Mouse (Mus musculus) neural tube, embryonic 15.5 days (tissue): ENCODE data around the gene Rangrf. TPM values are rescaled to one million over a fixed set of nuclear protein-coding genes. Genes with fewer than 3 reads are reported as not detected.
A peak's percentile ranks its signal among the peaks of the same experiment; 100 is the strongest.

Source experiments
- ATAC-seq: fragments of 200-750 bp; cut with Nextera tagmentation; 2 replicates; pipeline ENCODE4 v1.8.0; 2017; ENCODE audit warnings: mild to moderate bottlenecking, moderate TSS enrichment, moderate library complexity; ENCODE audit not compliant: low FRiP score
- H3K27ac ChIP-seq: fragments of 300-500 bp; sonication (generic); replicated peaks from 2 replicates; pipeline ENCODE4 v1.5.1; 2015; ENCODE audit warnings: mild to moderate bottlenecking, inconsistent platforms
- H3K27me3 ChIP-seq: fragments of 300-500 bp; sonication (generic); replicated peaks from 2 replicates; pipeline ENCODE4 v1.6.1; 2015; ENCODE audit warnings: inconsistent platforms
- H3K36me3 ChIP-seq: fragments of 300-500 bp; sonication (generic); 2 replicates; pipeline ENCODE4 v1.6.1; 2015; ENCODE audit warnings: inconsistent platforms
- H3K4me1 ChIP-seq: fragments of 300-500 bp; sonication (generic); 2 replicates; pipeline ENCODE4 v1.6.1; 2015; ENCODE audit warnings: inconsistent platforms
- H3K4me2 ChIP-seq: fragments of 300-500 bp; sonication (generic); 2 replicates; pipeline ENCODE4 v1.6.1; 2015; ENCODE audit warnings: inconsistent platforms, mild to moderate bottlenecking, moderate library complexity
- H3K4me3 ChIP-seq: fragments of 300-500 bp; sonication (generic); replicated peaks from 2 replicates; pipeline ENCODE4 v1.5.1; 2015; ENCODE audit warnings: mild to moderate bottlenecking, inconsistent platforms
- H3K9ac ChIP-seq: fragments of 300-500 bp; sonication (generic); replicated peaks from 2 replicates; pipeline ENCODE4 v1.6.1; 2015; ENCODE audit warnings: mild to moderate bottlenecking, inconsistent platforms
- H3K9me3 ChIP-seq: fragments of 300-500 bp; sonication (generic); replicated peaks from 2 replicates; pipeline ENCODE4 v1.6.1; 2016; ENCODE audit warnings: inconsistent platforms
- WGBS: fragments of 180-500 bp; shearing (Covaris S2); methylation state at CpG from one replicate; pipeline ENCODE4 v1.1.7; 2015; ENCODE audit warnings: mixed read lengths; 5-methylcytosine and 5-hydroxymethylcytosine counted together
- polyA plus RNA-seq: library from polyadenylated mRNA; unstranded; fragments of >200 nt; fragmentation: Nextera tagmentation; extraction: Ambion mirVana; gene quantifications from 2 replicates; pipeline ENCODE4 v1.2.1, GENCODE M21; 2015

The Rangrf gene
- polyA plus RNA-seq, 1 experiment from 2014 or later = 33.9 TPM

DNA sequence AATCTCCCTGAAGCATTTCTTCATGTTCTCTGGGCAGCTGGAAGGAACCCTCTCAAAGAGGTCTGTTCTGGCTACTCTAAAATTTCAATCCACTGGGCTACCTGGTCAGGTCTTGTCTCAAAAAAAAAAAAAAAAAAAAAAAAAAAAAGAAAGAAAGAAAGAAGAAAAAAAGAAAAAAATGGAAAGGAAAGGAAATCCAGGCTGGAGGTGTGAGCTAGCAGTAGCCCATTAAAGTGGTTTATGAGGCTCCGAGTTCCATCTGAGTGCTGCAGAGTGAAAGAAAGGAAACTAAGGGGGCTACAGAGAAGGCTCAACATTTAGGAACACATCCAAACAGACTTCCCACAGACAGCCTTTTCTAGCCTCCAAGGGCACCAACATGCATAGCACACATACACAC is 17.0 kb downstream of the Rangrf start:
- no peak overlapping the region for H3K27ac ChIP-seq
- H3K9ac ChIP-seq = no peak overlapping the region
- H3K27me3 ChIP-seq = peaks cover 37% of the 10 kb centered on the region
- H3K4me2 ChIP-seq = no peak overlapping the region
- ATAC-seq = no peak
- no peak overlapping the region for H3K4me3 ChIP-seq
- no peaks in the 10 kb centered on the region for H3K36me3 ChIP-seq
- peaks cover 13% of the 10 kb centered on the region for H3K4me1 ChIP-seq
- H3K9me3 ChIP-seq = no peaks in the 10 kb centered on the region
- WGBS = 68% methylated on average over 1 of the region's 1 CpGs

DNA sequence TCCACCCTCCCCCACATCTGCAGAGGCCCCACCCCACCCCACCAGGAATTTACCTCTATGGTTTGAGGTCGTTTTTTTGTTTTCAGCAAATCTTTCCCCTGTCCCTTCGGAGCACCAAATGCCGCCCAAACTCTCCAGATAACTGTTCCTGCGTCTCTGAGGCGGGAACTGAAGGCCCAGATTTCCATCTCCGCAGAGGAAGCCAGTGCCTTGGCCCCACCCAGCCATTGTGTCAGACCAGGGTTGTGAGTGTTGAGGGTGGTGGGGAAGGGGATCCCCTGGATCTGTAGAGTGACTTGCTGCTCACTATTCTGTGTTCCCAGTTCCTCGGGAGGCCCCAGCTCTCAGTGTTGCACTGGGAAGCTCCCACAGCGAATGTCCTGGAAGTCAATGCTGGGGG is 17.7 kb downstream of the Rangrf start, which contains the start of gene Arhgef15:
Arhgef15 (minus strand) TSS at position 173 of the 400 bp plus-strand sequence.
- WGBS = 45% methylated on average over 8 of the region's 8 CpGs
- ATAC-seq = no peak
- H3K4me3 ChIP-seq = 0 out of 2 replicates have a peak within 1 kb of the TSS, but pooled peaks have one; percentile 12
- H3K9me3 ChIP-seq = no peaks in the 10 kb centered on the region
- H3K9ac ChIP-seq = no peak within 1 kb of the TSS
- H3K4me1 ChIP-seq = peaks cover 13% of the 10 kb centered on the region
- peak within 1 kb of the TSS; percentile 13 for H3K4me2 ChIP-seq
- no peak within 1 kb of the TSS for H3K27ac ChIP-seq
- no peaks in the 10 kb centered on the region for H3K36me3 ChIP-seq
- H3K27me3 ChIP-seq = peaks cover 37% of the 10 kb centered on the region

DNA sequence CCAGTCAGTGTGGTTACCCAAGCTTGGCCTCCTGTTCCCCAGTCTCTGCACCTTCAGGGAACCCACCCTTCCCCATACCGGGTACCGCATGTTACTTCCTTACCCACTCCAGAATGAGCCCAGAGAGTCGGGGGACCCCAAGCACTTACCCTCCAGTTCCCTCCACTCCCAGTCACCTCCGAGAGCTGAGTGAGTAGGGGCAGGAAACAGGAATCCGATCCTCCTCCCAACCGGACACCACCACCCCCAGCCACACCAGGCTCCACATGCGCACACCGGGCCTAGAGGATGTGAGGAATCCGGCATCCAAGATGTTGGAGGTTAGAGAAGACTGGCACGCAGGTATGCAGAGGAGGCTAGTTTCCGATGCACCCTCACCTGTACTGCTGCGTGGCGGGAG is 18.3 kb downstream of the Rangrf start:
- WGBS = 45% methylated on average over 13 of the region's 13 CpGs
- Histone ChIP-seq H3K9me3 (no peaks in the 10 kb centered on the region), H3K36me3 (no peaks in the 10 kb centered on the region), H3K27me3 (peaks cover 41% of the 10 kb centered on the region), H3K9ac (no peak overlapping the region), H3K4me3 (0 out of 2 replicates have a peak overlapping the region, but pooled peaks have one; percentile 12), H3K4me2 (peak overlapping the region; percentile 13), H3K4me1 (peaks cover 13% of the 10 kb centered on the region), H3K27ac (no peak overlapping the region)
- ATAC-seq = no peak

DNA sequence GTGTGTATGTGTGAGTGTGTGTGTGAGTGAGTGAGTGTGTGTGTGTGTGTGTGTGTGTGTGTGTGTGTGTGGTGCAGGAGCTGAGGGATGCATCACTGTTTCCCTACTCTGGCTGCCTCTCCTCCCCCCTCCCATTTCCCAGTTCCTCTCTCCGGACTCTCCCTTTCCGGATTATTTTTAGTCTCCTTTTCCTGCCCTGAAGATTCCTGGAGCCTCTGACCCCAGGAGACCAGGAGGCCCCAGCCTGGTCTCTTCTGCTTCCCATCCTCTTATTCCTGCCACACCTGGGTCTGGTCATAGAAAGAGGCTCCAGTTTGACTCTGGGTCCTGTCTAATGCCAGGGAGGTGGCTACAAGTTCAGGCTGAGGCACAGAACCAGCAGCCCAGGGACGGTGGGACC is 18.9 kb downstream of the Rangrf start:
- Histone ChIP-seq H3K27me3 (peaks cover 47% of the 10 kb centered on the region), H3K36me3 (no peaks in the 10 kb centered on the region), H3K4me2 (peak overlapping the region; percentile 13; the same call in 1 of the 2 replicates), H3K27ac (no peak overlapping the region), H3K4me1 (peaks cover 13% of the 10 kb centered on the region), H3K9me3 (no peaks in the 10 kb centered on the region), H3K9ac (no peak overlapping the region), H3K4me3 (0 out of 2 replicates have a peak overlapping the region, but pooled peaks have one; percentile 3)
- WGBS = 52% methylated on average over 3 of the region's 3 CpGs
- no peak for ATAC-seq

DNA sequence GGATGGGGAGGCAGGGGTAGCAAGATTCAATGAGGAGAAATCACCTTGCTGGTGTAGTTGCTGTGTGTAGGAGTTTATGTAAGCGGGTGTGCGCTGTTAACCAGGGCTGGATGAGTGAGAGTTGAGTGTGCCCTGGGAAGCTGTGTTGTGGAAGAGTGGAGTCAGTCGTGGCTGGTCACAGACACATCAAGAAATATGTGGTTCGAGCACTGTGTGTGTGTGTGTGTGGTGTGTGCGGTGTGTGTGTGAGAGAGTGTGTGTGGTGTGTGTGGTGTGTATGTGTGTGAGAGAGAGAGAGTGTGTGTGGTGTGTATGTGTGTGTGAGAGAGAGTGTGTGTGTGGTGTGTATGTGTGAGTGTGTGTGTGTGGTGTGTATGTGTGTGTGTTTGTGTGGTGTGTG is 19.5 kb downstream of the Rangrf start:
- Histone ChIP-seq H3K27ac (no peak overlapping the region), H3K27me3 (peaks cover 48% of the 10 kb centered on the region), H3K4me1 (peaks cover 13% of the 10 kb centered on the region), H3K36me3 (no peaks in the 10 kb centered on the region), H3K4me2 (peak overlapping the region; percentile 58), H3K9me3 (no peaks in the 10 kb centered on the region), H3K9ac (no peak overlapping the region), H3K4me3 (no peak overlapping the region)
- ATAC-seq = no peak
- WGBS = 68% methylated on average over 5 of the region's 5 CpGs

DNA sequence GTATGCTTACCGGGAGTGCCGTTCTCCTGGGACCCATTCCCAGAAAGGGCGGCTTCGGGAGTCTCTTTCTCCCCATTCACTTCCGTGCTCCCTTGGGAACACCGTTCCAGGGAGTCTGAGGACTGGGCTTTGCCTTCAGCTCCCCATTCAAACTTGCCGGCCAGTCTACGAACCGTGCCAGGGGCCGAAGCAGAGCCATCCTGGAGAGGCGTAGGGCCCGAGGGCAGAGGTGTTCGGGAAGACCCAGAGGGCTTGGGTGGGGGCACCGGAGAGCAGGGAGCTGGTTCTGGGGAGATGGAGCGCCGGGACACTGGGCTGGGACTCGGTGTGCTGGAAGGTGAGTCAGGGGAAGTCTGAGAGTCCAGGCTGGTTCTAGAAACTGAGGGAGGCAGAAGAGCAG is 20.6 kb downstream of the Rangrf start:
- ATAC-seq = no peak
- 2% methylated on average over 17 of the region's 17 CpGs for WGBS
- Histone ChIP-seq H3K4me3 (peak overlapping the region; percentile 30), H3K27ac (no peak overlapping the region), H3K4me2 (peak overlapping the region; percentile 58), H3K4me1 (peaks cover 13% of the 10 kb centered on the region), H3K9me3 (no peaks in the 10 kb centered on the region), H3K36me3 (no peaks in the 10 kb centered on the region), H3K9ac (peak overlapping the region; percentile 37; the same call in 1 of the 2 replicates), H3K27me3 (peaks cover 48% of the 10 kb centered on the region)

DNA sequence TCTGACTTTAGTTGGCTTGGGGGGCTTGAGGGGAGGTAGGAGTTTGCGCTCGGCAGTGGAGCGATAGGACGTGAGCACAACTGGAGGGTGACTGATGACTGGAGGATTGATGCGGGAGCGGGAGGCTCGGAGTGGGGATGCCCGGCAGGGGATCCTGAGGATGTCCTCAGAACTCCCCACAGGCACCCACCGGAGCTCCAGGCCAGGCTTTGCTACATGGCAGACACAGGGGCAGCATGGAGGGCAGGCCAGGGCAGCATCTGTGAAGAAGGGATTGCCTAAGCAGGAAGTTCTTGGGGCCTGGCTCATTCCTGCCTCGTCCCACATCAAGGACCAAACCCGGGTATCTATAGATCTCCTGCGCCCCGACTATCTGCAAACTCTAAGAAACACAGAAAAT is 21.1 kb downstream of the Rangrf start:
- ATAC-seq = no peak
- peak overlapping the region; percentile 58 for H3K4me2 ChIP-seq
- H3K4me1 ChIP-seq = peaks cover 13% of the 10 kb centered on the region
- WGBS = 9% methylated on average over 13 of the region's 13 CpGs
- H3K4me3 ChIP-seq = no peak overlapping the region; the same call in 1 of the 2 replicates
- no peaks in the 10 kb centered on the region for H3K9me3 ChIP-seq
- H3K27me3 ChIP-seq = peaks cover 48% of the 10 kb centered on the region
- no peak overlapping the region for H3K27ac ChIP-seq
- no peaks in the 10 kb centered on the region for H3K36me3 ChIP-seq
- no peak overlapping the region for H3K9ac ChIP-seq

DNA sequence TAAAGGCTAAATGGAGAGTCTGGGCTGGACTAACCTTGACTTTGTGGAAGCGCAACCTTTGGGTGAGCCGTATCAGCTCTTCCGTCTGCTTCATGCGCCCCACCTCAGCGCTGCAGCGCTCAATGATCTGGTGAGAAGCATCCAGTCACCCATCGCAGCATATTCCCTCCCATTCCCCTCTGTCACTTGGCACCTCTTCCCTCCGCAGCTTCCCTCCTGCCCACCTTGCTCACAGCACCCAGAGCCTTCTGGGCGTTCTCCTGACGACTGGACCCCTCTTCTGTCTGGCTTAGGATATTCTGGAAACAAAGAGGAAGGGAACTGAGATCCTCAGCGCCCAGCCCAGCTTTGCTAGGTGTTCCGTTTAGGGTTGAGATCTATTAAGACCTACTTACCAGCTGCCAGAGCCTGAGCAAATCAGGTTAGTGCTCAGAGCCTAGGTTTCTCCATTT is 27.4 kb downstream of the Rangrf start:
- peak overlapping the region; percentile 57 for H3K4me2 ChIP-seq
- H3K36me3 ChIP-seq = peaks cover 8% of the 10 kb centered on the region; the same call in 1 of the 2 replicates
- ATAC-seq = peak; percentile 91
- H3K27me3 ChIP-seq = peaks cover 10% of the 10 kb centered on the region; the same call in 1 of the 2 replicates
- no peaks in the 10 kb centered on the region for H3K9me3 ChIP-seq
- peak overlapping the region; percentile 84 for H3K27ac ChIP-seq
- H3K9ac ChIP-seq = peak overlapping the region; percentile 43
- peaks cover 21% of the 10 kb centered on the region for H3K4me1 ChIP-seq
- WGBS = 11% methylated on average over 12 of the region's 12 CpGs
- H3K4me3 ChIP-seq = peak overlapping the region; percentile 43

DNA sequence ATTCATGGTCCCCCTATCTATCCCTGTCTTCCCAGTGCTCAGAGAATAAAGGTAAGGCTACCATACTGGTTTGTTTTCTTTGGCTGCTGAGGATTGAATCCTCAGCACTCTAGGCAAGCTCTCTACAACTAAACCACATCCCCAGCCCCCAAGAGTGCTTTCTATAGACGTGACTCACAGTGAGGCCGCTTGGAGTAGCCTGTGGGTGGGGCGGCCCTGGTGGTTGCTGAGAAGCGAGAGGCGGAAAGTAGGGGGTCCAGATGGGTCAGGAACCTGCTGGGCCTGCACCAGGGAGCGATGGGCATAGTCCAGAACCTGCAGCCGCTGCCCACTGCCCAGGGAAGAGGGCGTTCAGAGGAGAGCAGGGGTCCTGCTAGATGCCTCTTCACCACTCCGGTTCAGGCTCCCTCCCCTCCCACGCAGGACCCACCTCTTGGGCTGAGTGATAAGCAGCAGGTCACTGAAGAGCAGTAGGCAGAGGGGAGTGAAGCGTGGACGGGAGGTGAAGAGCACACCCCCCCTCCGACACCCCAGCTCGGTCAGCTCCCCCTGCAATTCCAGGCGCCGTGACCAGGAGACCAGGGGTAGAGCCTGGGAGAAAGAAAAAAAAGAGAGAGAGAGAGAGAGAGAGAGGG is 28.1 kb downstream of the Rangrf start:
- H3K36me3 ChIP-seq = peaks cover 8% of the 10 kb centered on the region; the same call in 1 of the 2 replicates
- H3K4me2 ChIP-seq = peak overlapping the region; percentile 57
- peaks cover 21% of the 10 kb centered on the region for H3K4me1 ChIP-seq
- WGBS = 11% methylated on average over 16 of the region's 16 CpGs
- H3K27ac ChIP-seq = peak overlapping the region; percentile 85
- H3K9ac ChIP-seq = peak overlapping the region; percentile 60
- H3K4me3 ChIP-seq = peak overlapping the region; percentile 43
- peak; percentile 77 for ATAC-seq
- no peaks in the 10 kb centered on the region for H3K9me3 ChIP-seq
- peaks cover 9% of the 10 kb centered on the region; the same call in 1 of the 2 replicates for H3K27me3 ChIP-seq

DNA sequence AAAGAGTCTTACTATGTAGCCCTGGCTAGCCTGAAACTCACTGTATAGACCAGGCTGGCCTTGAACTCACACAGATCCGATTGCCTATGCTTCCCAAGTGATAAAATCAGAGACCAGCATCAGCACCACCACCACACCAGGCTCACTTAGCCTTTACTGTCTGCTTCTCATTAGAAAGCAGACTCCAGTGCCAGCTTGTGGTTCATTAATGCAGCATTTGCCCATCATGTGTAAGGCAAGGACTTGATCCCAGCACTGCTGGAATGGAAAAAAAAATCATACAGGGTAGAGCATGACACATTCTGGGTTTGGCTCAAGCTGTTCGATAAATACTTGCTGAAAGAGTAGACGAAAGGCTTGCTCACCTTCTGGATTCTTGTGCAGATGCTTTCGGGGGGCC is 29.0 kb downstream of the Rangrf start:
- Histone ChIP-seq H3K27me3 (no peaks in the 10 kb centered on the region), H3K9ac (0 out of 2 replicates have a peak overlapping the region, but pooled peaks have one; percentile 60), H3K36me3 (peaks cover 8% of the 10 kb centered on the region; the same call in 1 of the 2 replicates), H3K27ac (peak overlapping the region; percentile 85), H3K4me1 (peaks cover 27% of the 10 kb centered on the region), H3K4me2 (peak overlapping the region; percentile 57), H3K4me3 (peak overlapping the region; percentile 43), H3K9me3 (no peaks in the 10 kb centered on the region)
- no peak for ATAC-seq
- WGBS = 93% methylated on average over 4 of the region's 4 CpGs

DNA sequence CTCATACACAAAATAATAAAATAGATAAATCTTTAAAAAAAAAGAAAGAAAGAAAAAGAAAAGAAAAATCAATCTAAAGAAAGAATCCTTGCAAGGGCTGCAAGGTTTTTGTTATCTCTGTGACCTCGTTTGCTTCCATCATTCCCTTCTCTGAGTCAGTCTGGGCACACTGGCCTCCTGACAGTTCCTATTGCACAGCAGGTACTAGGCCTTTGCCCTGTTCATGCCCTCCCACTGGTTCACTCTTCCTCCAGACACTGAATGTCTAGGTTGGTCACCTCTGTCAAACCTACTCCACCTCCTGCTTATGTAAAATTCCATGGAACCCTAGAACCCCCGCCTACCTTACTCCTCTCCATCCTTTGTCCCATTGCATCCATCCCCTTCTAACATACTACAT is 29.7 kb downstream of the Rangrf start:
- Histone ChIP-seq H3K4me2 (peak overlapping the region; percentile 57), H3K36me3 (peaks cover 8% of the 10 kb centered on the region; the same call in 1 of the 2 replicates), H3K9me3 (no peaks in the 10 kb centered on the region), H3K27me3 (no peaks in the 10 kb centered on the region), H3K4me1 (peaks cover 33% of the 10 kb centered on the region), H3K4me3 (no peak overlapping the region), H3K9ac (no peak overlapping the region), H3K27ac (no peak overlapping the region)
- ATAC-seq = no peak
- 83% methylated on average over 2 of the region's 2 CpGs for WGBS

DNA sequence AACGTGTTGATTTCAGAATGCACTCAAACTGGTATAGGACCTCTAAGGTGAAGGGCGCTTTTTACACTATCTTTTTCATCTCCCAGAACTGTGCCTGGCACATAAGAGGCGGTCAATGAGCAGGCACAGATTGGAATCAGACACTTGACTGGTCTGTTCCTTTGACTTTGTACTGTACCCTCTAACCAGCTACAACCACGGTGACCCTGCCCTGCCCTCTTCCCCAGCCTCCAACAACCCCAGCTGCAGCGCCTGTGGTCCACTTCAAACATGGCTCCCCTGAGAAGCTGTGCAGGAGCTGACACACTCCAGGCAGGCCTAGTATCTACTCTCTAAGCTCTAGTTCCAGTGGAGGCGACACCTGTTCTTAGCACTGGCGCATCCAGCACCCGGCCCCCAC is 32.3 kb downstream of the Rangrf start:
- ATAC-seq = no peak
- Histone ChIP-seq H3K4me1 (peaks cover 33% of the 10 kb centered on the region), H3K9ac (no peak overlapping the region), H3K27ac (no peak overlapping the region), H3K4me2 (no peak overlapping the region), H3K9me3 (no peaks in the 10 kb centered on the region), H3K4me3 (no peak overlapping the region), H3K27me3 (no peaks in the 10 kb centered on the region), H3K36me3 (peaks cover 8% of the 10 kb centered on the region; the same call in 1 of the 2 replicates)
- 91% methylated on average over 8 of the region's 8 CpGs for WGBS
